Mouse (Mus musculus): ENCODE results near the gene Anapc15-ps. TPM values are rescaled to one million over a fixed set of nuclear protein-coding genes. Genes with fewer than 3 reads are reported as not detected.

Gene Anapc15-ps
- polyA plus RNA-seq (2012; rRNA removed): not detected in 2 replicates
- polyA plus RNA-seq (2014; fragmentation: Nextera tagmentation; extraction: Ambion mirVana): not detected in 2 replicates

DNA sequence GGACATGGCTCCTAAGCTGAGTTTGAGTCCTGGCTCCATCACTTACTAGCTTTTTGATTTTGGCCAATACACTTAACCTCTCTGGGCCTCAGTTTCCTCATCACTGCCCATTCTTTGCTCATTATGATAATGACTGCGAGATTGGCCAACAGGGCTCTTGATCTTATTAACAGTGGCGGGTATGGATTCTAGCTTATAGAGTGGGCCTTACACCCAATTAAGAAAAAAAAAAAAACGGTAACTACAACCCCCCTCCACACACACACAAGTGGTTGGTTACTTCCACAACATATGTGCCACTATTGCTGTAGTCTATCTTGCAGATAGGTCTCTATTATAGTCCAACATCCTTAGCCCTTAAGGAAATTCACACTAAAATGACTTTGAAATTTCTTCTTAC is at the start of gene Anapc15-ps:
Gene Anapc15-ps (minus strand): TSS at position 101 of the 400 bp plus-strand sequence.
- TF ChIP-seq EP300 (IDR thresholded peaks at IDR 0.05; ENCODE audit: low read depth) (no peak), CTCF (IDR thresholded peaks at IDR 0.05; ENCODE audit: low read depth) (no peak)
- H3K4me2 ChIP-seq (ENCODE audit: low read depth): no peak within 1 kb of the TSS
- DNase-seq (ENCODE audit: low read depth in 3 of 3, low spot score in 3 of 3): no peak
- no peak within 1 kb of the TSS for H3K9ac ChIP-seq (replicated peaks)
- peaks cover 5 to 18% of the 10 kb centered on the region in 2 experiments; a peak in 3 of 4 replicates for H3K4me1 ChIP-seq (replicated peaks; ENCODE audit: control insufficient read depth in 2 of 2, insufficient read depth in 2 of 2, low read length in 1 of 2)
- no peak for ATAC-seq (ENCODE audit: insufficient read depth)
- no peak within 1 kb of the TSS for H3K4me3 ChIP-seq (ENCODE audit: insufficient read depth in 1 of 2, low read depth in 2 of 2, low read length in 2 of 2)
- 65% methylated on average over 3 of the region's 3 CpGs for WGBS (ENCODE audit: insufficient replicate concordance)
- H3K9me3 ChIP-seq (ENCODE audit: control insufficient read depth, low read length): no peaks in the 10 kb centered on the region
- no peaks in the 10 kb centered on the region; the same call in 1 of the 2 replicates for H3K27me3 ChIP-seq (ENCODE audit: control insufficient read depth, insufficient read depth, low read length)
- no peaks in the 10 kb centered on the region for H3K36me3 ChIP-seq (replicated peaks; ENCODE audit: control insufficient read depth, insufficient read depth, low read depth)
- H3K27ac ChIP-seq: no peak within 1 kb of the TSS

DNA sequence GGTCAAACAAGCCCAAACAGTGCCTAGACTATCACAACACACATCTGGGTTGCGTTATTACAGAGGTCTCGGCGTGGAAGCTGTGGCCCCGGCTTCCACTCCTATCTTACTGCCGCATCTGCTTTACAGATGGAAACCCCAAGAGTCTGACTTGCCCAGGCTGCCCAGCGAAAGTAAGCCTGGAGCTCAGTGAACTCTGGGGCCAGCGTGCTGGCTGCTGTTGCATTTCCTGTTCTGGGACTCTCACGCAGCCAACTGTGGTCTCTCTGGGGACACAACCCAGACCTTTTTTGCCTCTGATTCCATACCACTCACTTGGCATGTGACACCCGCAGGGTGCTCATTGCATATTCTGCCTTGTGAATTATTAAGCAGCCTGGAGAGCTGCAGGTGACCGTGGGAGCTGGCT is 49.0 kb upstream of the Anapc15-ps start:
- no peaks in the 10 kb centered on the region for H3K27me3 ChIP-seq (ENCODE audit: control insufficient read depth, insufficient read depth, low read length)
- WGBS (ENCODE audit: insufficient replicate concordance): 19% methylated on average over 10 of the region's 10 CpGs
- no peak overlapping the region for H3K9ac ChIP-seq (replicated peaks)
- H3K9me3 ChIP-seq (ENCODE audit: control insufficient read depth, low read length): no peaks in the 10 kb centered on the region
- H3K4me2 ChIP-seq (ENCODE audit: low read depth): peak overlapping the region; percentile 15; the same call in 1 of the 2 replicates
- H3K4me3 ChIP-seq (ENCODE audit: insufficient read depth in 1 of 2, low read depth in 2 of 2, low read length in 2 of 2): no peak overlapping the region
- ATAC-seq (ENCODE audit: insufficient read depth): peak; percentile 80
- TF ChIP-seq CTCF (IDR thresholded peaks at IDR 0.05; ENCODE audit: low read depth) (no peak), EP300 (IDR thresholded peaks at IDR 0.05; ENCODE audit: low read depth) (peak; percentile 60)
- H3K27ac ChIP-seq: no peak overlapping the region
- no peaks in the 10 kb centered on the region for H3K36me3 ChIP-seq (replicated peaks; ENCODE audit: control insufficient read depth, insufficient read depth, low read depth)
- peaks cover 11 to 30% of the 10 kb centered on the region in 2 experiments for H3K4me1 ChIP-seq (replicated peaks; ENCODE audit: control insufficient read depth in 2 of 2, insufficient read depth in 2 of 2, low read length in 1 of 2)
- DNase-seq (ENCODE audit: low read depth in 3 of 3, low spot score in 3 of 3): peak; percentile 30 to 38 (median 33)

DNA sequence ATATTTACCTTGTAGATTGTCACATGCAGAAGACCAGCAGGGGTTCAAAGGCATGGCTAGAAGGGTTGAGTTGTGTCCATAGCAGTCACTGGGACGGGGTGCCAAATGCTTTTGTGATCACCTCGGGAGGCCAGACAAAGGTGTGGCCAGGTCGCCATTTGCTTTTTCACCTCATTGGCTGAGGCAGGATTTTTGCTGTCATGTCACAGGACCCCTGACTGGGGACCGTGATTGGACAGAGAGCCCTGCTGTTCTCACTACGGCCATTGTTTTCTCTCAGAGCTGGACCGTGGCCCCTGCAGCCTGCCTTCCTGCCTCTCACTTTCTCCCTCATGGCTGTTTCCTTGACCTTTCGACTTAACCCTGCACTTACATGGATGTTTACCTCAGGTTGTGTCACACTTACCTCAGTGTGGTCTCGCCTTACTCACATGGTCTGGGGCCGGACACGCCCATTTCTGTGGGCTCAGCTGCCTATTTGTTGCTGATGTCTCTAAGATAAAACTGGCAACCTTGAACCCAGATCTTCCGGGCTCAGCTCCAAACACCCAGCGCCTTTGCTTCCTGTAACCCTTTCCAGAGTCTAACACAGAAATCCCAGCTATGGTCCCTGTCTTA is 47.0 kb upstream of the Anapc15-ps start:
- TF ChIP-seq EP300 (IDR thresholded peaks at IDR 0.05; ENCODE audit: low read depth) (no peak), CTCF (IDR thresholded peaks at IDR 0.05; ENCODE audit: low read depth) (no peak)
- peaks cover 11 to 30% of the 10 kb centered on the region in 2 experiments for H3K4me1 ChIP-seq (replicated peaks; ENCODE audit: control insufficient read depth in 2 of 2, insufficient read depth in 2 of 2, low read length in 1 of 2)
- H3K4me2 ChIP-seq (ENCODE audit: low read depth): no peak overlapping the region
- DNase-seq (ENCODE audit: low read depth in 3 of 3, low spot score in 3 of 3) (no peak), ATAC-seq (ENCODE audit: insufficient read depth) (no peak)
- H3K9ac ChIP-seq (replicated peaks): no peak overlapping the region
- no peaks in the 10 kb centered on the region for H3K36me3 ChIP-seq (replicated peaks; ENCODE audit: control insufficient read depth, insufficient read depth, low read depth)
- no peaks in the 10 kb centered on the region for H3K27me3 ChIP-seq (ENCODE audit: control insufficient read depth, insufficient read depth, low read length)
- no peak overlapping the region for H3K27ac ChIP-seq
- WGBS (ENCODE audit: insufficient replicate concordance): 55% methylated on average over 12 of the region's 12 CpGs
- no peak overlapping the region for H3K4me3 ChIP-seq (ENCODE audit: insufficient read depth in 1 of 2, low read depth in 2 of 2, low read length in 2 of 2)
- H3K9me3 ChIP-seq (ENCODE audit: control insufficient read depth, low read length): no peaks in the 10 kb centered on the region

DNA sequence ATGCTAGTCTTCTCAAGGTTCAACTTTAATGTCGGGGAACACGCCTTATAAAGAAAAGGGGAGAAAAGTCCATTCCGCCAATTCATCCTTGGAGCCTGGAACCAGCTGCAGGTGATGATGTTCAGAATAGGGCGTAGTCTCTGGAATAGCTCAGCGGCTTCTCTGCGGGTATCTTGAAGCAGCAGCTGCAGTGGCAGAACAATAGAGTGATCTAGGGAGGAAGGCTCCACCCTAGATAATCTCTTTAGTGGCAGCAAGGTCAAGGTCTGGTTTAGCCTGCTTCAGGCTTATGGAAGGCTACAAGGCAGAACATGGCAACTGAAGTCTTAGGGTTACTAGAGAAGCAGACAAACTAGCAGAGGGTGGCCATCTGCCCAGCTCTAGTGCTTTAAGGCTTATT is 46.2 kb upstream of the Anapc15-ps start:
- peaks cover 8 to 30% of the 10 kb centered on the region in 2 experiments for H3K4me1 ChIP-seq (replicated peaks; ENCODE audit: control insufficient read depth in 2 of 2, insufficient read depth in 2 of 2, low read length in 1 of 2)
- no peak overlapping the region for H3K27ac ChIP-seq
- H3K36me3 ChIP-seq (replicated peaks; ENCODE audit: control insufficient read depth, insufficient read depth, low read depth): no peaks in the 10 kb centered on the region
- no peaks in the 10 kb centered on the region for H3K27me3 ChIP-seq (ENCODE audit: control insufficient read depth, insufficient read depth, low read length)
- no peak overlapping the region for H3K9ac ChIP-seq (replicated peaks)
- ATAC-seq (ENCODE audit: insufficient read depth) (peak; percentile 35; the same call in 1 of the 2 replicates), DNase-seq (ENCODE audit: low read depth in 3 of 3, low spot score in 3 of 3) (no peak)
- no peak overlapping the region for H3K4me3 ChIP-seq (ENCODE audit: insufficient read depth in 1 of 2, low read depth in 2 of 2, low read length in 2 of 2)
- 43% methylated on average over 6 of the region's 6 CpGs for WGBS (ENCODE audit: insufficient replicate concordance)
- H3K4me2 ChIP-seq (ENCODE audit: low read depth): no peak overlapping the region
- no peak for TF ChIP-seq CTCF (IDR thresholded peaks at IDR 0.05; ENCODE audit: low read depth)
- peak; percentile 31; the same call in 1 of the 2 replicates for TF ChIP-seq EP300 (IDR thresholded peaks at IDR 0.05; ENCODE audit: low read depth)
- no peaks in the 10 kb centered on the region for H3K9me3 ChIP-seq (ENCODE audit: control insufficient read depth, low read length)

DNA sequence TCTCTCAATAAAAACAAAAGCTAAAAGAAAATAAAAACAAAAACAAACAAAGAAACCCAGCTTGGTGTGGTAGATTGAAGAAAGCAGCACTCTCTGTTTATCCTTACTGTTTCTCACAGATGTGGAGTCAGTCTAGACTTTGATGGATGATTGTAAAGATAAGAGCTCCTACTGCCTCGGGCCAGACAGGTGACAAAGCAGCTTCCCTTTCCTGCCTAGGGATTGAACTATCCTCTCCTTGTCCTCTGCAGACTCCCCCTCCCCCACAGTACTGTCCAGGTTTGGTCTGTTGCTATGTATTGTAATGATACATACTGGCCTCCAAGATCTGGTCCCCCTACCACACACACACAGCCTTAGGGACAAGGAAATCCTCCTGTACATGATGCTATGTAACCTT is 45.5 kb upstream of the Anapc15-ps start:
- Histone ChIP-seq H3K27ac (no peak overlapping the region), H3K4me1 (replicated peaks; ENCODE audit: control insufficient read depth in 2 of 2, insufficient read depth in 2 of 2, low read length in 1 of 2) (peaks cover 8 to 30% of the 10 kb centered on the region in 2 experiments), H3K27me3 (ENCODE audit: control insufficient read depth, insufficient read depth, low read length) (no peaks in the 10 kb centered on the region), H3K9ac (replicated peaks) (no peak overlapping the region), H3K9me3 (ENCODE audit: control insufficient read depth, low read length) (no peaks in the 10 kb centered on the region), H3K4me2 (ENCODE audit: low read depth) (no peak overlapping the region), H3K36me3 (replicated peaks; ENCODE audit: control insufficient read depth, insufficient read depth, low read depth) (no peaks in the 10 kb centered on the region), H3K4me3 (ENCODE audit: insufficient read depth in 1 of 2, low read depth in 2 of 2, low read length in 2 of 2) (no peak overlapping the region)
- ATAC-seq (ENCODE audit: insufficient read depth) (no peak), DNase-seq (ENCODE audit: low read depth in 3 of 3, low spot score in 3 of 3) (no peak)
- TF ChIP-seq CTCF (IDR thresholded peaks at IDR 0.05; ENCODE audit: low read depth) (no peak), EP300 (IDR thresholded peaks at IDR 0.05; ENCODE audit: low read depth) (no peak)
- WGBS (ENCODE audit: insufficient replicate concordance): 0% methylated on average over 1 of the region's 1 CpGs

Data from liver, embryonic 14.5 days (tissue).